Mouse (Mus musculus) lung, postnatal 36 days (tissue): ENCODE measurements around the gene Cnr2.

Experiments
- DNase-seq: peaks from one replicate; pipeline ENCODE4 v3.0.0; 2022; ENCODE audit warnings: mixed read lengths

Gene Cnr2

DNA sequence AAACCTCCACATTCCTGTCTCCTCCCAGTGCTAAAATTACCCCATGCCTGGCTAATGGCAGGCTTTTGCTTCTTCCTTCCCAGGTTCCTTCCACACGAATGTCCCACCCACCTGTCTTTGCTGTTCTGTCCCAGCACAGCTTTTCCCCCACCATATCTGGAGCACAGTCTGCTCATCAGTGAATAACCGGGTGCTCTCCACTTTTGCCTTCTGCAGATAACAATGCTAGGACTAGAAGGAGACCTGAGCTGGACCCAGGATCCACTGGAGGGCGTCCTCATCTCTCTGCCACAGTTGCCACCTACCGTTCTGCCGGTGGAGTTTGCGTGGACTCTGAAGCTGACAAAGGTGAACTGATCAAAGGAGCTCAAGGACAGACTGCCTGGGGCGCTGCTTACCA lies 43.7 kb downstream of the Cnr2 start:
- DNase-seq: no peak

- DNase-seq: peak; percentile 53
Measured at GRCm38 (mm10) chr4:135941026-135941425, 45.8 kb downstream of the Cnr2 start.

DNA sequence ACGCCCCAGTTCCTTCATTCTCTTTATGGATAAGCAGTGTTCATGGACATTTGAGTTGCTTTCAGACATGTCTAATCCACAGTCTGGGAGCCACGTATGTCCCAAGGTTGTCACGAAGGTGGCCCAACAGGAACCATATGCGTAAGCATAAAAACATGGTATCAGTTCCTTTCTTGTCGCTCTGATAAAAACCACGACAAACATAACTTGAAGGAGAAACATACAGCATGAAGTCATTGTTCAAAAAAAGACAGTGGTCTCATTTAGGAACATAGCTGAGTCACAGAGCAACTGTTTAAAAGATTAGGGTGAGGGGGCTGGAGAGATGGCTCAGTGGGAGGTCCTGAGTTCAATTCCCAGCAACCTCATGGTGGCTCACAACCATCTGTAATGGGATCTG lies 47.0 kb downstream of the Cnr2 start:
- DNase-seq: no peak

DNA sequence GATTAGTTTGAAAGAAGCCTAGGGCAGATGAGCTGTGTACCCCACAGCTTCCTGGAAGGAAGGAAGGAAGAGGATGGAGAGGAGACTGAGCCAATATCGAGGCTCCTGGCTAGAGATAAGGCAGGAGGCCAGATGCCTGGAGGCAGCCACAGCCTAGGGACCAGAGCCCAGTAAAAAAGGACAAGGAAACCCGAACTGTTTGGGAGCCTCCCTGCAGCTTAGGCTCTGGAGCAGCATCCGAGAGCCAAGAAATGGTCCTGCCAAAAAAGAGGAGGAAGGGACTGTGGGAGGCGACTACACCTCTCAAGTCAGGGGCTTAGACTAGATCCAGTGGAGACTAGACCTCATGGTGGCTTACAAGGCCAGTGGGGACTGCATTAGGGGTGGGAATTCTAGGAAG lies 48.2 kb downstream of the Cnr2 start:
- peak; percentile 39 for DNase-seq

- peak; percentile 45 for DNase-seq
Measured at GRCm38 (mm10) chr4:135945706-135946105, 50.5 kb downstream of the Cnr2 start.

DNA sequence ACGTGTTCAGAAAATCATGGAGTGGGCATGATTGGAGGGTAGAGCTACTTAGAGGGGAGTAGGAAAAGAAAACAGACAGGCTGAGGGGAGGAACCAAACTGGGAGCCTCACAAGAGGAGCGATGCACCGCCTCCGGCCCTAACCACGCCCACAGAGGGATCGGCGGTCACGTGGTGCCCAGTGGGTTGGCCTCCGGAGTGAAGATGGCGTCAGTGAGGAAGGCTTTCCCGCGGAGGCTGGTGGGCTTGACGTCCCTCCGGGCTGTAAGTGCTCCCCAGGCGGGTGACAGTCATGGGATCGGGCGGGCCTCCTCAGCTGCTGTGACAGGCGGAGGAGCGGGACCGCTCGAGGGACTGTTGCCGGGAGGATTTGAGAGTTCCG lies 51.1 kb downstream of the Cnr2 start, which contains the start of gene Hmgcl:
Hmgcl (plus strand) TSS at position 171 of the 381 bp plus-strand sequence.
- DNase-seq: peak; percentile 98

- no peak for DNase-seq
Measured at GRCm38 (mm10) chr4:135946659-135947301, 51.6 kb downstream of the Cnr2 start.

DNA sequence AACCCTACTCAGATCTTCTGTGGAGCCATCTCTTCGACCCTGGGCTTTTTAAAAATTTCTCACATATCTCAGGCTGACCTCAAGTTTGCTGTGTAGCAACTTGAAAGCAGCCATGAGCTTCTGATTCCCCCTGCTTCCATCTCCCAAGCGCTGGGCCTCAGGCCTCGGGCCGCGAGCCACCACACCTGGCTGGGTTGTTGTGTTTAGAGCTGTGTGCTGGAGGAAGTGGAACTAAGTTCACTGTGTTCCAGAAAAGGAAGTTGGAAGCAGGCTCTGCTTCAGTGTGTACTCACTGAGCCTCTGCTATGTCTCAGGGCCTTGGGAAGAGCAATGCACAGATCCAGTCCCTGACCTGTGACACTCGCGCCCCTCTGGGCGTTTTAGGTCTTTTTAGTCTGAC lies 52.9 kb downstream of the Cnr2 start:
- DNase-seq: peak; percentile 34

GRCm38 (mm10) chr4:135949475-135949874 lies 54.3 kb downstream of the Cnr2 start:
- DNase-seq: peak; percentile 69

DNA sequence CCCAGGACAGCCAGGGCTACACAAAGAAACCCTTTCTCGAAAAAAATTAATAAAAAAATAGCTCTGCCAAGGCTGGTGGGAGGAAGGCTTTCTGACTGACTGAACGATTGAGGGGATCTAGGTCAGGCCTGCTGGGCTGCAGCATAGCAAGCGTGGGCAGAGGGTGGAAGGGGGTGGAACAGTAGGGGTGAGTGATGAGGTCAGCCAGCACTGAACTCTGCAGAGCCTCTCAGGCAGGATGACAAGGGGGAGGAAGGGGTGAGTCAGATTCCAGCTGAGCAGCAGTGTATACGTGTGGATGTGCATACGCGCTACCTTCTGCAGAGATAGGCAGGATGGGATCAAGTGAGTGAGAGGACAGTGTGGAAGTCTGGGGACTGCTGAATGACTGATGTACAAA lies 54.7 kb downstream of the Cnr2 start:
- DNase-seq: no peak

GRCm38 (mm10) chr4:135950365-135950764 lies 55.2 kb downstream of the Cnr2 start:
- no peak for DNase-seq

DNA sequence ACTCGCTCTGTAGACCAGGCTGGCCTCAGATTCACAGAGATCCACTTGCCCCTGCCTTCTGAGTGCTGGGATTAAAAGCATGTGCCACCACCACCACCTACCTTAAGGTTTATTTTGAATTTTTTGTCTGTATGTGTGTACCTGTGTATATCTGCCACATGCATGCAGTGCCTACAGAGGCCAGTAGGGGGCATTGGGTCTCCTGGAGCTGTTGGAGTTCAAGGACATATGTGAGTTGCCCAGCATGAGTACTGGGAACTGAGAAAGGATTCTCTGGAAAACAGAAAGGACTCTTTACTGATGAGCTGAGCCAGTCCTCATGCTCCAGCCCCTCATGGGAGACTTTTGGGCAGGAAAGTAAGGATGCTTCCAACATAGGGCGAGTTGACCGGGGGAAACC lies 56.3 kb downstream of the Cnr2 start:
- no peak for DNase-seq

- no peak for DNase-seq
Measured at GRCm38 (mm10) chr4:135953179-135953578, 58.0 kb downstream of the Cnr2 start.

DNA sequence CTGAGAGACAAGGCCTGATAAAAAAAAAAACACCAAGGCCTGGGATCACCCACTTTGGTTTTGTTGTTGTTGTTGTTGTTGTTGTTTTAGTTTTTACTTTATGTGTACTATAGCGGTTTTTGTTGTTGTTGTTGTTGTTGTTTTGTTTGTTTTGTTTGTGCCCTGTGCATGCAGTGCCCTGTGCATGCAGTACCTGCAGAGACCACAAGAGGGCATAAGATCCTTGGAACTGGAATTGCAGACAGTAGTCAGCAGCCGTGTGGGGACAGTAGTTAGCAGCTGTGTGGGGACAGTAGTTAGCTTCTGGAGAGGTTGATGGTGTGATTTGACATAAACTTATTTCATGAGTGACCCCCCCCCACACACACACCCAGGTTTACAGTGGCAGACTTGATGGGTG lies 59.0 kb downstream of the Cnr2 start:
- peak; percentile 91 for DNase-seq

GRCm38 (mm10) chr4:135955886-135956285 lies 60.7 kb downstream of the Cnr2 start:
- no peak for DNase-seq

GRCm38 (mm10) chr4:135958354-135958753 lies 63.2 kb downstream of the Cnr2 start:
- peak; percentile 52 for DNase-seq

- peak; percentile 92 for DNase-seq
Measured at GRCm38 (mm10) chr4:135960717-135961116, 65.5 kb downstream of the Cnr2 start.

DNA sequence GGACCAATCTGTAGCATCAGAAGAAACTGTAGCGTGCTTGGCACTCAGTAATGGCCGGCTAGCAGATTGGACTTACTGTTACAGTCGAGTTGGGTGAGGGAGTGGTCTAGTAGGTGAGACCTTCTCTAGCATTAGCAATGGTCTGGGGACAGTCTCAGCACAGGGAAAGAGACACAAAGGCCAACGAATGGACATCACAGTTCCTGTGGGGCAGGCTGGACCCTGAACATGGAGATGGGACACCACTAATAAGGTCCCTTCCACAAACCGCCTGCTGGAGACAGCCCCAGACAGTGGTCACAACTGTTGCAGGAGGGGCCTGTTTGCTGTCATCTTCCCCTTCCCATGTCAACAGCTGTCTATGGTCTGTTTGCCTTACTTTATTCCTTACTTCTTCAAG lies 66.5 kb downstream of the Cnr2 start:
- no peak for DNase-seq

- DNase-seq: no peak
Measured at GRCm38 (mm10) chr4:135962198-135962597, 67.0 kb downstream of the Cnr2 start.

DNA sequence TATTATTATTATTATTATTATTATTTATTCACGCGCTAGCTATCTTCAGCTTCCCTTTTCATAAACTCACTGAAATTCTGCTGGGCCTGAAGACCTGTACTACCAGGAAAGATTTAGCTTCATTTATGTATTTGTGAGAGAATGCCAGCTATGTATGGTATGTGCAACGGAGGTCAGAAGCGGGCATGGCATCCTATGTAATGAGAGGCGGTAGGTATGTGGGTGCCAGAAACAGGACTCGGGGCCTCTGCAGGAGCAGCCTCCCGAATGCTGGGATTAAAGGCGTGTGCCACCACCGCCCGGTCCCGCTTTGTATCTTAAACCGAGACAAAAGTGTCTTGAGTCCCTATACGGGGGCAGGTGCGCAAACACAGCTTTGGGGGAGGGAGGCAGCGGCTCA lies 67.8 kb downstream of the Cnr2 start:
- DNase-seq: no peak

GRCm38 (mm10) chr4:135963457-135964193 lies 68.4 kb downstream of the Cnr2 start, which contains the start of gene Gale:
TSS of gene Gale (plus strand) at chr4:135963727.
- DNase-seq: peak; percentile 97

DNA sequence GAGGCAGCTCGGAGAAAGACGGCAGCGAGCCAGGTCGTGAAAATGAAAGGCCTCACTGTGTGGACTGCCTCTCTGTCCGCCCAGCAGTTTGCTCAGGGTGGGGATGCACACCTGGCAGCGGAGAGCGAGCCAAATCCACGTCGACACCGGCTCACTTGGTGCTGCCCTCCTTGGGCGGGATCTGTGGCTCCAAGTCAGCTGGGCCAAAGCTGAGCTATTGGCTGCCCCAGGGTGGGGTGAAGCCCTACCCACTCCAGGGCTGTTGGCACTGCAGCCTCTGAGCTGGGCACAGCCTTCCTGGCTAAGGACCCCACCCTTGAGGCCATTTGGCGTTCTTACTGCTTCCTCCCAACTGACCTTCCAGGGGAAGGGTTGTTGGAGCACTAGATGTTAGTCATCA lies 69.2 kb downstream of the Cnr2 start:
- DNase-seq: peak; percentile 90

GRCm38 (mm10) chr4:135965113-135965512 lies 69.9 kb downstream of the Cnr2 start:
- DNase-seq: no peak

DNA sequence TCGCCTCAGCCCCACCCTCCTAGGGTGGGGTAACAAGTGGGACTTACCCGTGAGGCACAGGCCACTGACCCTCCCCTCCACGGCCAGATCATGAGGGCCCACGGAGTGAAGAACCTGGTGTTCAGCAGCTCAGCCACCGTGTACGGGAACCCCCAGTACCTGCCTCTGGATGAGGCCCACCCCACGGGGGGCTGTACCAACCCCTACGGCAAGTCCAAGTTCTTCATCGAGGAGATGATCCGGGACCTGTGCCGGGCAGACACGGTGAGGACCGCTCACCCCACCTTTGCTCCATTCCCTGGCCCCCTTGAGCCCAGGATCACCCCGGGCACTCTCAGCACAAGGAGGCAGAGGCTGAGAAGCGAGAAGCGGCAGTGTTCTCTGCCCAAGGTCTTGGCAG lies 71.1 kb downstream of the Cnr2 start:
- no peak for DNase-seq
